Mouse (Mus musculus) heart, embryonic 10.5 days (tissue): Measurements from ENCODE around the gene Insc. TPM values are rescaled to one million over a fixed set of nuclear protein-coding genes. Genes with fewer than 3 reads are reported as not detected.
A peak's percentile ranks its signal among the peaks of the same experiment; 100 is the strongest.

ENCODE experiments used
- DNase-seq: peaks from one replicate; pipeline ENCODE4 v3.0.0-alpha.2; 2017; ENCODE audit warnings: low spot score
- H3K27ac ChIP-seq: fragments of 300-500 bp; sonication (generic); 2 replicates; pipeline ENCODE4 v1.5.1; 2016; ENCODE audit warnings: mild to moderate bottlenecking
- H3K27me3 ChIP-seq: fragments of 300-500 bp; sonication (generic); 2 replicates; pipeline ENCODE4 v1.6.1; 2016; ENCODE audit warnings: mild to moderate bottlenecking; ENCODE audit not compliant: poor library complexity, insufficient read depth, severe bottlenecking
- H3K36me3 ChIP-seq: fragments of 300-500 bp; sonication (generic); 2 replicates; pipeline ENCODE4 v1.6.1; 2016; ENCODE audit warnings: mild to moderate bottlenecking, moderate library complexity
- H3K4me1 ChIP-seq: fragments of 300-500 bp; sonication (generic); 2 replicates; pipeline ENCODE4 v1.6.1; 2016; ENCODE audit warnings: mild to moderate bottlenecking
- H3K4me3 ChIP-seq: fragments of 300-500 bp; sonication (generic); 2 replicates; pipeline ENCODE4 v1.5.1; 2016; ENCODE audit warnings: mild to moderate bottlenecking, moderate library complexity
- H3K9me3 ChIP-seq: fragments of 300-500 bp; sonication (generic); 2 replicates; pipeline ENCODE4 v1.6.1; 2016; ENCODE audit warnings: mild to moderate bottlenecking, moderate library complexity
- WGBS: fragments of 180-500 bp; shearing (Covaris S2); methylation state at CpG from one replicate; pipeline ENCODE4 v1.1.7; 2016; 5-methylcytosine and 5-hydroxymethylcytosine counted together
- polyA plus RNA-seq: library from polyadenylated mRNA; unstranded; fragments of >200 nt; fragmentation: Nextera tagmentation; extraction: Ambion mirVana; gene quantifications from 2 replicates; pipeline ENCODE4 v1.2.1, GENCODE M21; 2016

Gene Insc
- polyA plus RNA-seq, 1 experiment from 2014 or later, result 1.5 TPM

DNA sequence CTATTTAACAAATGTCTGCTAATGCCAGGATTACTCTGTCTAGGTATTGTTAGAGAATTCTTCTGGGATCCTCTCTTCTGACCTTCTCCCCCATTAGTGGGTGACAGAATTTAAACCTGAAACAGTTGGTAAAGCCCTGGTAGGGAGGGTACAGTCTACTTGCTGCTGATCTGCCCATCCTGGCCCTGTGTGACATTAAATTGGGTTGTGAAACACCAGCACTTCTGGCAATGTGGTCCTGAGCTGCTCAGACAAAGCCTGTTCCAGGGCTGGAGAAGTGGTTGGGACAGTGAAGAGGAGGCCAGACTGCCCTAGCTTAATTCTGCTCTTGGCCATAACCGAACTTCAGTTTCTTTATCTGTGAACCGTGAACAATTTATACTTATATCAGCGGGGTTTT is 27.1 kb downstream of the Insc start:
- H3K27ac ChIP-seq, result no peak overlapping the region
- WGBS, result 90% methylated on average over 3 of the region's 3 CpGs
- H3K27me3 ChIP-seq, result no peaks in the 10 kb centered on the region

DNA sequence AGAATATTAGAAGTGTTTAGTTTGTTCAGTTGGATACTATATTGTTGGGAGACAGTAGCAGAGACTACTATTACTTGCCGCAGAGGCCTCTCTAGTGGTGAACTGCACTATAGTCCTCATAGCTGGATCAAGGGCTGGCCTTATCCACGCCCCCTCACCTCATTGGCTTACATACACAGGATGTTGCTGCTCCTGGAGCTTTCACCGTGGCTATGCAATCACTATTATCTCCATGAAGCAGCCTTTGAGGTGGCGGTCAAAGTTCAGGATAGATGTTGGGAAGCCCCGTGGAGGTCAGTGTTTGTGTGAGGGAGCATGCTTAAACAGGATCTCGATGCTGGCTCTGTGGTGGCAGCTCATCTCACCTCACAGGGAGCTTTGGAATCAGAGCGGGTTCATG is 28.3 kb downstream of the Insc start:
- H3K36me3 ChIP-seq, result no peaks in the 10 kb centered on the region
- no peaks in the 10 kb centered on the region for H3K4me1 ChIP-seq
- no peak overlapping the region for H3K27ac ChIP-seq
- no peak for DNase-seq
- no peaks in the 10 kb centered on the region for H3K27me3 ChIP-seq
- H3K9me3 ChIP-seq, result no peaks in the 10 kb centered on the region
- 67% methylated on average over 7 of the region's 7 CpGs for WGBS
- H3K4me3 ChIP-seq, result no peak overlapping the region

More for the DNA sequence above, 27.1 kb downstream of the Insc start:
- H3K9me3 ChIP-seq, result no peaks in the 10 kb centered on the region
- no peaks in the 10 kb centered on the region for H3K36me3 ChIP-seq
- no peak overlapping the region for H3K4me3 ChIP-seq
- H3K4me1 ChIP-seq, result no peaks in the 10 kb centered on the region
- DNase-seq, result no peak

DNA sequence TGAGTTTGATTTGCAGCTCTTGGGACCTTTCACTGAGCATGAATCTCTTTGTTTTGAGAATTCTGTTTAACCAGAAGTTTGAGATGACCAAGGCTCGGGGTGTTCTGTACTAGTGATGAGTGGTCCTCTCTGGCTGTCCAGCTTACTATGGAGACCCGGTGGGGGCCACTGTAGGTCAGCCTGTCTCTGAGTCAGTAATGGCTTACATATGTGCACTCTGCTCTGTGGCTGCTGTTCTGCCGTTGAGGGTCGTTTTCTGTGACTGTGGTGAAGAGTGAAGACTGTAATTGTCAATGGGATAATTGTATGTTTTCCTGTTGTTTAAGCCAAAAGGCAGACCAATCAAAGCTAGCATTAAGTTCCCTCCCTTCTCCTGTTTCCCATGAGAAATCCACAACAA is 30.3 kb downstream of the Insc start:
- no peak for DNase-seq
- 73% methylated on average over 4 of the region's 4 CpGs for WGBS
- Histone ChIP-seq H3K4me1 (no peaks in the 10 kb centered on the region), H3K4me3 (no peak overlapping the region), H3K9me3 (no peaks in the 10 kb centered on the region), H3K27me3 (no peaks in the 10 kb centered on the region), H3K36me3 (no peaks in the 10 kb centered on the region), H3K27ac (no peak overlapping the region)

DNA sequence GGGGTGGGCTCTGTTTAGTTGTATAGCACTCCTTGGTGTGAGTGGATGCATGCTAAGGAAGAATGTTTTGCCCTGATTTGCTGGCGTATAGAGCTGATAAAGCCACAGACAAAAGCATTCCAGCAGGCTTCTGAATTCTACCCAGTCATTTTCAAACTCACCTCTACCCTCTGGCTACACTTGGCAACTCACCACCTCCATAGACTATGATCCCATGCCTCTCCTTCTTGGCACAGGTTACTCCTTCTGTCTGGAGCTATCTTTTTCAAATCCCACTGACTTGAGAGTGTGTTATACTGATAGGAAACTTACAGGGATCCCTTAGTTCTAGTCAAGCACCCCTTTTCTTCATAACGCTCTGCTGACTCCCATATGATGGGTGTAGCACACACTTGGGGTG is 32.4 kb downstream of the Insc start:
- Histone ChIP-seq H3K9me3 (no peaks in the 10 kb centered on the region), H3K4me1 (no peaks in the 10 kb centered on the region), H3K4me3 (no peak overlapping the region), H3K27me3 (no peaks in the 10 kb centered on the region), H3K27ac (no peak overlapping the region), H3K36me3 (no peaks in the 10 kb centered on the region)
- 51% methylated on average over 2 of the region's 2 CpGs for WGBS
- no peak for DNase-seq

DNA sequence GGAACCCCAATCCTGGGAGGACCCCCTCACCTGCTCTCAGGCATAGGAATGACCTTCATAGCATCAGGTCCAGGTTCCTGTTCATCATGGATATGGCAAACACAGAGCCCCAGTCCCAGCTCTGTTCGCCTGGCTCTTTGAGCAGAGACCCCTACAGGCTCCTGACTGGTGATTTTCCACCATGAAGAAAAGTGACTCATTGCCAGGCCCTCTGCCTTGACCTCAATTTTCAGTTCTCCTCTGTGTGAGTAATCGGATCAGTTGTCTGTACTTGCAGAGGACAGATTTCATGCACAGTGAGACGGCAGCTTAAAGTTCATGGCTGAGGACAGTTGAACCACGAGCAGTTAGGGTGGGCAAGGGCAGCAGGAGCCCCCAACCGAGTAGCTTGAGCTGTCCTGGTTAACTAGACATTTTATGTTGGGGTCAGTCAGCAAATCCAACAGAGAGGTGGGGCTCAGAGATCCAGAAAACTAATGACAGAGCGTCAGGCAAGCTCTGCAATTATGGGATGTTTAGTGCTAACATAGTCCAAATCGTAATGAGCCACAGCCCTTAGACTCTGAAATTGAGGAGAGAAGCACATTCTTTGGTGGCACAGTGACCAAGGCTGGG is 34.8 kb downstream of the Insc start:
- DNase-seq, result no peak
- Histone ChIP-seq H3K27ac (no peak overlapping the region), H3K9me3 (no peaks in the 10 kb centered on the region), H3K4me3 (no peak overlapping the region), H3K27me3 (no peaks in the 10 kb centered on the region), H3K4me1 (no peaks in the 10 kb centered on the region), H3K36me3 (no peaks in the 10 kb centered on the region)
- 83% methylated on average over 7 of the region's 7 CpGs for WGBS

DNA sequence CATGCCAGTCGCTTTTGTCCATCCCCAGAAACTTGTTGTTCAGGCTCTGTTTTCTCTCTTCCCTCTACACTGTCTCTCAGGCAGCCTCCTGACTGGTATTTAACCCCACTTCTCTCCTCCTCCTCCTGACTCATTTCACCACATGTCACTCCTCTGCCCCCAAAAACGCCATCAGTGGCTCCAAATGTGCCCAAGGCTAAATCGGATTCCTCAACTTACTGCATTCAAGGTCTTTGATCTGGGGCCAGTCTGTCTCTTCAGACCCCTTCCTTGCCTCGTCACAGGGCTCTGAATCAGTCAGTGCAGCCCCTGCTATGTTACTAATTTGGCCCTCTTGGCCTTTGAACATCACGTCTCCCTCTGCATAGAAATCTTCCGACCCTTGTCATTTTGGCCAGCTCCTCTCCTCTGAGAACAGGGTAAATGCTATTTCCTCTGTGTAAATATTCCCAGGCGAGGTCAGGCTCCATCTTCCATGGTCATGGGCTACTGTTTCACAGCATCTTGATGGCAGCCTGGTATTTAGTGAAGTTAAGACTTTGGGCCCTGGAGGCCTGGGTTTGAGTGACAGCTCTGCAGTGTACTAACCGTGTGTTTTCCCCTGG is 35.7 kb downstream of the Insc start:
- WGBS, result 60% methylated on average over 8 of the region's 8 CpGs
- Histone ChIP-seq H3K4me3 (no peak overlapping the region), H3K27me3 (no peaks in the 10 kb centered on the region), H3K36me3 (no peaks in the 10 kb centered on the region), H3K9me3 (no peaks in the 10 kb centered on the region), H3K4me1 (no peaks in the 10 kb centered on the region), H3K27ac (no peak overlapping the region)
- no peak for DNase-seq

DNA sequence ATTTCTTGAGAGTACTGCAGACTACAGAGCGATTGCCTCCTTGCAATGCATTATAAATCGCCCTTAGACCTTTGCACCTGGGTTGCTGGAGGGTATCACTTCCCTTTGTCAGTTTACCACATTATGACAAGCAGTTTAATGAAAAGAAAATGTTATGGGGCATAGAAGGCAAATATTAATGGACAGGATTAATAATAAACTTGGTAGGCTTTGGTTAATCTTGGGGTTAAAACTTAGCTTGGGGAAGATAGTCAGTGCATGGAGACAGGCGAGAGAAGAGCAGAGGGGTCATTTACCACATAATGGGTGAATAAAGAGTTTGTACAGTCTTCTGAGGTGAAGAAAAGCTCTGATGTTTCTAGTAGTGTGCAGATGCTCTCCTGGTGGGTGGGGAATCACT is 39.8 kb downstream of the Insc start:
- Histone ChIP-seq H3K27me3 (no peaks in the 10 kb centered on the region), H3K4me1 (no peaks in the 10 kb centered on the region), H3K4me3 (no peak overlapping the region), H3K9me3 (no peaks in the 10 kb centered on the region), H3K36me3 (no peaks in the 10 kb centered on the region), H3K27ac (no peak overlapping the region)
- WGBS, result 82% methylated on average over 3 of the region's 3 CpGs
- no peak for DNase-seq

DNA sequence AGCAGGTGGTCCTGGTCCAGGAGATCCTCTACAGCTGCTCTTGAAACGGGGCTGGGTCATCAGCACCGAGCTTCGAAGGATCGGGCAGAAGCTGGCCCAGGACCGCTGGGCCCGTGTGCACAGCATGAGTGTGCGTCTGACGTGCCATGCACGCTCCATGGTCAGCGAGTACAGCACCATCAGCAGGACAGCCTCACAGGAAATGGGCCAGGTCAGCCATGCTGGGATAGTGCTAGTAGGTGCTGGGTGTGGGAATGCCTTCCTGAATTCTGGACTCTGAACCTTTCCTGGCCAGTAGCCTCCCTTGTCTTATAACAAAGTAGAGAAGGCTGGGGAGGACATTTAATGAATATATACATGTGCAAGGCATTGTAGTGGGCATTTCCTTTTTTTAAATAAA is 47.6 kb downstream of the Insc start:
- DNase-seq, result no peak

DNA sequence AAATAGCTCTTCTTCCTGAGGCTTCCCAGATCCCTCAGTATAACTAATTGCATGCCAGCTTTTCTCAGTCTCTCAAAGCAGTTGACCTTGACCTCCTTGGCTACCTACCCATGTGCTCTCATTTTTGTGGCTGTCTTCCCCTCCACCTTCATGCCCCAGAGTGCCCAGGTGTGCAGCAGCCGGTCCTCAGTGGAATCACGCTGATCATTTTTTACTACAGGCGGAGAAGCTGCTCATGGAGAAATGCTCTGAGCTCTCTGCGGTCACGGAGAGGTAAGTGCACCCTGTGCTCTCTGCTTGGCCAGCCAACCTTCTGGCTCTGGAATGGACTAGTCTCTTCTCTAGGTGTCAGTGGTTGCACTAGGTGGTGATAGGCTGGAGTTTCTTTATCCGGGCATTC is 48.5 kb downstream of the Insc start:
- no peak overlapping the region for H3K4me3 ChIP-seq
- no peaks in the 10 kb centered on the region for H3K4me1 ChIP-seq
- no peaks in the 10 kb centered on the region for H3K9me3 ChIP-seq
- no peak overlapping the region for H3K27ac ChIP-seq
- no peaks in the 10 kb centered on the region for H3K27me3 ChIP-seq
- 87% methylated on average over 6 of the region's 6 CpGs for WGBS
- H3K36me3 ChIP-seq, result no peaks in the 10 kb centered on the region
- DNase-seq, result no peak

More for the DNA sequence above, 47.6 kb downstream of the Insc start:
- no peaks in the 10 kb centered on the region for H3K4me1 ChIP-seq
- H3K27me3 ChIP-seq, result no peaks in the 10 kb centered on the region
- no peak overlapping the region for H3K4me3 ChIP-seq
- WGBS, result 94% methylated on average over 10 of the region's 10 CpGs
- no peaks in the 10 kb centered on the region for H3K9me3 ChIP-seq
- no peaks in the 10 kb centered on the region for H3K36me3 ChIP-seq
- no peak overlapping the region for H3K27ac ChIP-seq

DNA sequence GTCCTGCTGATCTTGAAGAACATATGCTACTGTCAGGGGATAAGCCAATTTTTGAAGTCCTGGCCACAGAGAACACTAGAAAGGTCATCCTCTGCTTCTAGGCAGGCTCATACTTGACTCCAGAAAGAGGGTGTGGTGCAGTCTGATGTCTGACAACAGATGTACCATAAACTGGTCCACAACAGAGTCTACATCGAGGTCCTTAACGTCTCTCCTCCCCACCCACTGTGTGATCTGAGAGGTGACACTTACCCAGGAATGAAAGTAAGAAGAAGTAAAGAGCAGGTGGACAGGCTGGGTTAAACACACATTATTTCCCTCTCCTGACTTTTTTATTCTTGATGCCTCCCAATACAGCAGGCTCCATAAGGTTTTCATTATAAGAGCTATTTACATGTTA is 50.9 kb downstream of the Insc start:
- 88% methylated on average over 2 of the region's 2 CpGs for WGBS

DNA sequence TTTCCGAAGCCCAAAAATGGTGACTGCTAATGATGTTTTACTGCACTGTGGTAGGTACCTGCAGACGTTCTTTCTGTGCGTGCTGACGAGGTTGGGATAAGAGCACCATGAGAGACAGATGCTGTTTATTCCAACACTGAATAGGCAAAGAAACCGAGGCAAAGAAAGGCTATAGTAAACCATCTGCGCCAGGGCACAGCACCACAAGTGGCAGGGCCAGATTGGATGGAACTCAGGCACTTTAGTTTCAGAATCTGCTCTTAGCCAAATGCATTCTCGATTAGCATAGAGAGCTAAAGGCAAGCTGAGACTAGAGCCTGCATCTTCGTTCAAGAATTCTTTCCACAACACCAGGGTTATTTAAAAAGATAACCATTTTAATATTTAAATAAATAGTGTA is 59.1 kb downstream of the Insc start:
- Histone ChIP-seq H3K36me3 (no peaks in the 10 kb centered on the region), H3K4me1 (no peaks in the 10 kb centered on the region), H3K27me3 (no peaks in the 10 kb centered on the region), H3K9me3 (no peaks in the 10 kb centered on the region), H3K27ac (no peak overlapping the region), H3K4me3 (no peak overlapping the region)
- WGBS, result 68% methylated on average over 8 of the region's 8 CpGs
- no peak for DNase-seq

More for the DNA sequence above, 50.9 kb downstream of the Insc start:
- Histone ChIP-seq H3K27ac (no peak overlapping the region), H3K4me3 (no peak overlapping the region), H3K27me3 (no peaks in the 10 kb centered on the region), H3K9me3 (no peaks in the 10 kb centered on the region), H3K4me1 (no peaks in the 10 kb centered on the region), H3K36me3 (no peaks in the 10 kb centered on the region)
- no peak for DNase-seq

DNA sequence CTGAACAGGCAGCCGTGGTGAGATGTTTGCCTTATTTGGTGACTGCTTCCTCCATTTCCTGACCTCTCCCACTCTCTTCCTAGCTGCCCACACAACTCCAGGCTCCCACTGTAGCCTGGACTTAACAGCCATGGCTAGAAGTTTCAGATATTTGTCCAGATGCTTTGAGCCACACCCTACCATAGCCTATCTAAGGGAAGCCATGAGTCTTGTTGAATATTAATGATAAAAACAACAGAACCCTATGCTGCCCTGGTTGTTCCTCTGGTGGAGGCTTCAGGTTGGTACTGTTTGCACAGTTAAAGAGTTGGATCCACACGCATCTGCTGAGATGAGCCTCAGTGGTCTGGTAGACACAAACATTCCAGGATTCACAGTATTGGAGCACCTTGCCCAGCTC is 61.8 kb downstream of the Insc start:
- no peak overlapping the region for H3K4me3 ChIP-seq
- H3K27ac ChIP-seq, result no peak overlapping the region
- no peaks in the 10 kb centered on the region for H3K9me3 ChIP-seq
- 71% methylated on average over 2 of the region's 2 CpGs for WGBS
- H3K27me3 ChIP-seq, result no peaks in the 10 kb centered on the region
- H3K36me3 ChIP-seq, result no peaks in the 10 kb centered on the region
- peak; percentile 30 for DNase-seq
- no peaks in the 10 kb centered on the region for H3K4me1 ChIP-seq

DNA sequence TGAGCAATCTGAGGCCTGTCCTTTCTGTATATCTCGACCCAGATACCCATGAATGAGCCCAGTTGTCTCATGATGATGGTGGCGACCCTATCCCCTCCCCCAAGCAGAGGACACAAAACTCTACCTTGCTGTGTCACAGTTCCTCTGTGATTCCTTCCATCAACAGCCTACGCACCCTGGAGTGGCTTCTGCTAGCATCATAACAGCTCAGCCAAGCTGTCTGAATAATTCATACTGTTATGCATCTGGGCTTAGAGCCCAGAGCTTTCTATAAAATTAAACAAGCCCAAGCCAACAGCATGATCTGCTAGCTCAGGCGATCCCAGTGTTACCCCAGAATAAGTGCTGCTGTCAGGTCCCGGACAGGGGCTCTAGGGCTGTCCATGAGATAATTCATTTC is 63.8 kb downstream of the Insc start:
- Histone ChIP-seq H3K27ac (no peak overlapping the region), H3K27me3 (no peaks in the 10 kb centered on the region), H3K36me3 (no peaks in the 10 kb centered on the region), H3K4me1 (no peaks in the 10 kb centered on the region), H3K4me3 (no peak overlapping the region), H3K9me3 (no peaks in the 10 kb centered on the region)
- peak; percentile 68 for DNase-seq
- 71% methylated on average over 5 of the region's 5 CpGs for WGBS

DNA sequence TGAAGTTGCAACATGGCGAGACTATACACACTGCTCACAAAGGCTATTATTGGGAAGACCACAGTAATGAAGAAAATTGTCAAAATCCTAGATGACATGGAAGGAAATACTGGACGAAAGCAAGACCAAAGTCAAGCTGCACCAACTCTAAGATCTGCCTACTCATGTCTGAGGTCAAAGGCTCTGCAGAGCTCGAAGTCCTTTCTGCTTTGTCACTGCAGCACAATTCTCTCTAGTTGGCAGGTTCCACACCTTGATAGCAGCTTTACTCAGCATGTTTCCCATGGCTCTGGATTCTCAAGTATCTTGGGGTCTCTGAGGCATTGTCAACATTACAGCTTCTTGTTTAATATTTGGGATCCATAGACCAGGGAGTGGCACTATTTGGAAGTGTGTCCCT is 64.8 kb downstream of the Insc start:
- WGBS, result 80% methylated on average over 3 of the region's 3 CpGs
- H3K4me1 ChIP-seq, result no peaks in the 10 kb centered on the region
- peak; percentile 31 for DNase-seq
- H3K27me3 ChIP-seq, result no peaks in the 10 kb centered on the region
- no peak overlapping the region for H3K27ac ChIP-seq
- H3K36me3 ChIP-seq, result no peaks in the 10 kb centered on the region
- no peak overlapping the region for H3K4me3 ChIP-seq
- H3K9me3 ChIP-seq, result no peaks in the 10 kb centered on the region
